Mouse (Mus musculus) liver, postnatal 0 days (tissue): ENCODE results near the gene Phactr2.

Experiments used
- CTCF ChIP-seq: sonication (generic); IDR thresholded peaks from 2 replicates; pipeline ENCODE4 v1.5.1; 2016; ENCODE audit warnings: antibody characterized with exemption, low read depth
- EP300 ChIP-seq: IDR thresholded peaks from 2 replicates; pipeline ENCODE4 v1.6.1; 2016; ENCODE audit warnings: antibody characterized with exemption, low read depth, mild to moderate bottlenecking

DNA sequence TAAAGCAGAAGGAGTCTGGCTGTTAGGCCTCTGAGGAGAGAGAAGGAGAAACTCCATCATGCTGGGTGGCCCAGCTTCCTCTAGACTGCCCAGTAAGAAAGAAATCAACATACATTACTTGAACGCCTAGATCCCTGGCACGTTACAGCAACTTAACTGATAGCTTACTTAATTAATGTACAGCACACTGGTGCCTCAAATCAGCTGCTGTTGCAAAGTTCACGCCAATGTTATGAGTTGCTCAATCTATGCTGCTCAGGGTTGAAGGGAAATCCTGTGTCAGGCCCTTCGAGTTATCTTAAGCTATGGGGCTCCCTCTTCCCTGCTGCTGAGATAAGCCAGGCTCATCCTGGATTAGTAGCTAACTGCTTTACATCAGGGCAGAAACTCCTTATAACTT is 233.8 kb downstream of the Phactr2 start:
- TF ChIP-seq CTCF (no peak), EP300 (peak; percentile 47)
